Mouse (Mus musculus) forebrain, embryonic 13.5 days (tissue): ENCODE measurements at regions not wholly inside any gene's neighbourhood (a gene's known extent, or its start where the extent isn't known, plus 50 kb on each side); places are given as distances from the start of the nearest gene placed in this dataset.

Experiments
- ATAC-seq: fragments of 200-750 bp; cut with Nextera tagmentation; 2 replicates; pipeline ENCODE4 v1.8.0; 2017
- H3K27ac ChIP-seq: fragments of 300-500 bp; sonication (generic); 2 replicates; pipeline ENCODE4 v1.5.1; 2015; ENCODE audit warnings: inconsistent platforms, mild to moderate bottlenecking, moderate library complexity
- H3K27me3 ChIP-seq: fragments of 300-500 bp; sonication (generic); 2 replicates; pipeline ENCODE4 v1.6.1; 2015; ENCODE audit warnings: mild to moderate bottlenecking, inconsistent platforms
- H3K36me3 ChIP-seq: fragments of 300-500 bp; sonication (generic); 2 replicates; pipeline ENCODE4 v1.6.1; 2015; ENCODE audit warnings: mild to moderate bottlenecking, inconsistent platforms; ENCODE audit not compliant: poor library complexity, severe bottlenecking
- H3K4me1 ChIP-seq: fragments of 300-500 bp; sonication (generic); 2 replicates; pipeline ENCODE4 v1.6.1; 2015; ENCODE audit warnings: inconsistent platforms
- H3K4me2 ChIP-seq: fragments of 300-500 bp; sonication (generic); 2 replicates; pipeline ENCODE4 v1.6.1; 2015; ENCODE audit warnings: inconsistent platforms, mild to moderate bottlenecking, moderate library complexity
- H3K4me3 ChIP-seq: fragments of 300-500 bp; sonication (generic); 2 replicates; pipeline ENCODE4 v1.5.1; 2015; ENCODE audit warnings: mild to moderate bottlenecking, inconsistent platforms
- H3K9ac ChIP-seq: fragments of 300-500 bp; sonication (generic); 2 replicates; pipeline ENCODE4 v1.6.1; 2015; ENCODE audit warnings: mild to moderate bottlenecking, inconsistent platforms
- H3K9me3 ChIP-seq: fragments of 300-500 bp; sonication (generic); replicated peaks from 2 replicates; pipeline ENCODE4 v1.6.1; 2016; ENCODE audit warnings: inconsistent platforms
- WGBS: fragments of 180-500 bp; shearing (Covaris S2); methylation state at CpG from one replicate; pipeline ENCODE4 v1.1.7; 2015; 5-methylcytosine and 5-hydroxymethylcytosine counted together

DNA sequence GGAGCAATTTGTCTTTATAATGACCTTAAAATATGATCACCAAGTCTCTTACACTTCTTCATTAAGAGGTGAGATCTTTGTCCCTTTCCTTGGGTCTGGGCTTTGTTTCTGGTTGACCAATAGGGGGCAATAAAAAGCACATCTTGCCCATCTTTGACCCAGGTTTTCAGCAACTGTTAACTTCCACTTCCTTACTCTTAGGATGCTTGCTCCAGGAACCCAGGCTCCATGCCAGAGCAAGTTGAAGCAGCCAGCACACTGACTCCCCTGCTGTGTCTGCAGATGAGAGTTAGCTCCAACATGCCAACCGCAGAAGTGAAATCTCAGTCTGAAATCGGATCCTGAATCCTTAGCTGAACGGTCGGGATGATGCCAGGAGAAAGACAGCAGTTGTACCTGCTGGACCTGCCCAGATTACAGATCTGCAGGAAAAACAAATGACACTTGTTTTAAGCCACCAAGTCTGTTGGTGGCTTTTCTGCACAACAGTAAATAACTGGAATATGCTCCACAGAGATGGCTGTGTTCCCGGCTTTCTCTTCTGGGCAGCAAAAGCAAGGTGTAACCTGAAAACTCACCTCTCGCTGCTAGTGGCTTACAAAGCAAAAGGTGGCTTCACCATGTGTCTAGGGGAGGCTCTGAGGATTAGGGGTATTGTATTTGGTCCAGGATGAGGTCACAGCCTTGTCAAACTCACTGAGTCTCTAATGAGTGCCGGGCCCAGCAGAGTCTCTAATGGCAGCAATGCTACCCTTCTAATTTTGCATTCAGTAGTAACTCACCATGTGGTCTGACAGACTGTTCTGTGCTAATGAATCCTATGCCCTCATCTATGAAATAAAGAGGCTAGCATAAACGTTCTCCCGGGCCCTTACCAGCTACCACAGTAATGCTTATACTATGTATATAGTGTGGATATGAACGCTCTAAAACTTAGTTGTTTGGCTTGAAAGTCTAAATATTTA is 241.8 kb upstream of the Fbxo33 start:
- H3K9ac ChIP-seq: no peak overlapping the region
- no peaks in the 10 kb centered on the region for H3K9me3 ChIP-seq
- WGBS: 39% methylated on average over 10 of the region's 10 CpGs
- 0 out of 2 replicates have a peak overlapping the region, but pooled peaks have one; percentile 17 for H3K4me2 ChIP-seq
- peak; percentile 91 for ATAC-seq
- H3K27ac ChIP-seq: peak overlapping the region; percentile 68
- H3K27me3 ChIP-seq: no peaks in the 10 kb centered on the region
- H3K4me1 ChIP-seq: peaks cover 12% of the 10 kb centered on the region
- no peaks in the 10 kb centered on the region for H3K36me3 ChIP-seq
- no peak overlapping the region for H3K4me3 ChIP-seq

DNA sequence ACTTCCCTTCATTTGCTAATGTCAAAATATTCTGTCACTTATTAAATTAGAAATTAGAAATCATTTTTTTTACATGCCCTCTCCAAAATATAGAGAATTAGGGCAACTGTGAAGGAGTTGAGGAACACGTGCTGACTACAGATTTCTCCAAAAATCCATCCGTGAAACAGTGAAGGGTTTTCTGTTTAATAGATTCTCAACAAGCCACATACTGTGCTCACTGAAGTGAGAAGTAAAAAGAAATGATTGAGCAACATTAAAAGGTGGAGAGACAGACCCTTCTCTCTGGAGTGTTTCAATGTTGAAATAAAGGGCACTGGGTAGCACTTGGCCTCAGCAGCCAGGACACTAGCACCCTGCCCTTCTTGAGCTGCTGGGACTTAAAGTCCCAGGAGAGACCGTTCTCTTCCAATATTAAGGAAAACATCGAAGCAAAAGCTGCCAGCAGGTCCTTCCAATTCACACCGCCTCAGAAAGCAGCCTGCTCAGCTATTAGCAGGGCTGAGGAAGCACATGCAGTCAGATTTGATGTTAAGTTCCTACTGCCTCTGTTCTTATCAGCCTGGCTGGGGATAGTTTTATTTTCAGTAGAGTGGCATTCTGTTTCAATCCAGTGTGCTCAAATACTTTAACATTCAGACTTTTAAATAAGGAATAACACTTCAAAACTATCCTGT is 236.8 kb upstream of the Fbxo33 start:
- no peak overlapping the region for H3K4me2 ChIP-seq
- no peaks in the 10 kb centered on the region for H3K36me3 ChIP-seq
- 25% methylated on average over 5 of the region's 5 CpGs for WGBS
- peaks cover 8% of the 10 kb centered on the region for H3K4me1 ChIP-seq
- H3K27ac ChIP-seq: no peak overlapping the region
- H3K27me3 ChIP-seq: no peaks in the 10 kb centered on the region
- H3K9ac ChIP-seq: no peak overlapping the region
- no peak for ATAC-seq
- no peaks in the 10 kb centered on the region for H3K9me3 ChIP-seq
- H3K4me3 ChIP-seq: no peak overlapping the region

DNA sequence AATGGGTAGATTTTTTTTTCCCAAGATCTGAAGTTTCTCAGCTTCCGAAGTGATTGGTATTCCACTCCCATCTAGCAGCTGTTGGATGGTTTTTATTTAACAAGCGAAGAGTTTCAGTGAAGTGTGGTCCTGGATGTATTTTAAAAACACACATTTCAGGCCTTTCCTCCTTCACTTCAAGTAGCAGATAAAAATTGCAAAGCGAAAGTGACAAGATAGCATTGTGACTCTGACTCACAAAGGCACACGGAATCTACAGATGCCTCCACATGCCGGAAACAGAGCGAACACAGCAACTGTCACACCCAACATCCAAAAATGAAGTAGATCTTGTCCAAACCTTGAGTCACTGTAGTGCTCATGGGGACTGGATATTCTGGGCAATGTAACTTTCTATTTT is 195.5 kb upstream of the Fbxo33 start:
- no peak overlapping the region for H3K9ac ChIP-seq
- no peak for ATAC-seq

DNA sequence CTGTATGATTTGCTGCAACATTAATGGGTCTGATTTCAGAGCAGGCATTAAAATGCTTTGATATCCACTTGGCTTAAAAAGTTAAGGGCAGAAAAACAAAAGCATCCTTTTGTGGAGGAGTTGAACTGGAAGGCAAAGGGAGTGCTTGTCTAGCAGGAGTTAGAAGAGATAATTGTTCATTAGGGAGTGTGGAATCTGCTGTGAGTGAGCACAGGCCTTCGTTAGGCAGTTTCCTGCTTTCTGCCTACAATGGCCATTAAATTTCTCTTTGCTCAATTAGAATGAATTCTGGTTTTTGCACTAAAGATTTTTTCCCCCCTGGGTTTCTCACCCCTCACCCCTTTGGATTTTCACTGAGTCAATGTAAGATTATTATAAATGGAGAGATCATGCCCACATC is 192.0 kb upstream of the Fbxo33 start:
- H3K9ac ChIP-seq: no peak overlapping the region
- no peaks in the 10 kb centered on the region for H3K27me3 ChIP-seq
- WGBS: 10% methylated on average over 1 of the region's 1 CpGs
- H3K27ac ChIP-seq: no peak overlapping the region
- ATAC-seq: no peak
- no peak overlapping the region for H3K4me2 ChIP-seq
- no peak overlapping the region for H3K4me3 ChIP-seq
- H3K36me3 ChIP-seq: no peaks in the 10 kb centered on the region
- no peaks in the 10 kb centered on the region for H3K9me3 ChIP-seq
- H3K4me1 ChIP-seq: no peaks in the 10 kb centered on the region

More for the DNA sequence above, 195.5 kb upstream of the Fbxo33 start:
- no peaks in the 10 kb centered on the region for H3K4me1 ChIP-seq
- no peaks in the 10 kb centered on the region for H3K27me3 ChIP-seq
- no peaks in the 10 kb centered on the region for H3K36me3 ChIP-seq
- no peak overlapping the region for H3K4me2 ChIP-seq
- H3K9me3 ChIP-seq: no peaks in the 10 kb centered on the region
- WGBS: 90% methylated on average over 6 of the region's 6 CpGs
- H3K4me3 ChIP-seq: no peak overlapping the region
- H3K27ac ChIP-seq: no peak overlapping the region

DNA sequence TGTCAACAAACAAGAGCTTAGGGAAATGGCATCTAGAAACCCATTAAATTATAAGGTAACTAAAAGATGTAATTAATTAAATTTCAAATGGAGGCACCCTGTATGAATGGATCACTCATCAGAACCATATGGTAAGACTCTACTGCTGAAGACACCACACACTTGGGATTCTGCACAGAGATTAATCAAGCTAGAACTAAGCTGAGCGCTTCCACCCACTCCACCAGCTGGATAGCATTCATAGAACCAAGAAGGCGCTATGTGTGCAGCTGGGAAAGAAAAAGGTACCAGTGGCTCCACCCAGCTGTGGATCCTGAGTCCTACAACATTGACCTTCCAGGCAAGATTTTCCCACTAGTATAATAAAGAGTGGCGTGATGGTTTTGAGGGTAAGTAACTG is 171.6 kb upstream of the Fbxo33 start:
- H3K4me1 ChIP-seq: no peaks in the 10 kb centered on the region

DNA sequence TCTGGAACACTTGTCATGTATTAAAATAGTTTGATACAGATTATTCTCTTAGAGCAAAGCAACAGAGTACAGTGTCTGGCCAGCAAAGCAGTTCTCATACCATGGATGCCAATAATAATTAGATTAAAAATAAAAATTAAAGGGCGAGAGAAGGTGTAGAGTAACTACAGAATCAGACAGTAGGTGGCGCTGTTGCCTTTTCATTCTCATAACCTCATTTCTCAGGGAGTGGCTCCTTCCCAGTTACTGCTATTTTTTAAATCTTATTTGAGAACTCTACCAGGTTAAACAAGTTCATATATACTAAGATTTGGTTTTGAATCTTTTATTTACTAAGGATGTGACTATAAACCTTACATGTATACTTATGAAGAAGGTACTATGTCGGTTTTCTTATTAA is 163.3 kb upstream of the Fbxo33 start:
- no peak overlapping the region for H3K4me3 ChIP-seq
- no peaks in the 10 kb centered on the region for H3K27me3 ChIP-seq
- WGBS: 28% methylated on average over 3 of the region's 3 CpGs
- no peak overlapping the region for H3K9ac ChIP-seq
- no peaks in the 10 kb centered on the region for H3K9me3 ChIP-seq
- H3K27ac ChIP-seq: no peak overlapping the region
- no peaks in the 10 kb centered on the region for H3K4me1 ChIP-seq
- no peaks in the 10 kb centered on the region for H3K36me3 ChIP-seq
- H3K4me2 ChIP-seq: no peak overlapping the region
- peak; percentile 58 for ATAC-seq

More for the DNA sequence above, 171.6 kb upstream of the Fbxo33 start:
- Histone ChIP-seq H3K9ac (no peak overlapping the region), H3K27me3 (no peaks in the 10 kb centered on the region), H3K9me3 (no peaks in the 10 kb centered on the region), H3K27ac (no peak overlapping the region), H3K36me3 (no peaks in the 10 kb centered on the region), H3K4me2 (no peak overlapping the region), H3K4me3 (no peak overlapping the region)
- no peak for ATAC-seq
- 94% methylated on average over 3 of the region's 3 CpGs for WGBS

DNA sequence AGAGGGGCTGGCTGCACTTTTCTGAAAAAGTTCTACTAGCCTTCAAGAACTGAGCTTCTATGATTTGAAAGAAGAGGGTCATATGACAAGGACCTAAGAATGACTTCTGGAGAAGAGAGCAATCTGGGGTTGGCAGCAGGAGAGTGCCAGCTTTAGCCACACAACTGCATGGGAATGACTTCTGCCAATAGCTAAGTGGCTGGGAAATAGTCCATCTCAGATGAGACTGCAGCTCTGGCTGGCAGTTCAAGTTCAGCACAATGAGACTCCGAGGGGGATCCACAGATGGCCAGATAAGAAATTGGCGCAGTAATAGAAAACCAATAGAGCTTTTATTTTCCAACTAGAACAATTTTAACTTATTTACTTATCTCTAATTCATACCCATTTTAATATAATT is 122.1 kb upstream of the Fbxo33 start:
- H3K9ac ChIP-seq: no peak overlapping the region
- no peaks in the 10 kb centered on the region for H3K36me3 ChIP-seq
- no peak overlapping the region for H3K27ac ChIP-seq
- H3K27me3 ChIP-seq: no peaks in the 10 kb centered on the region
- no peak overlapping the region for H3K4me3 ChIP-seq
- H3K9me3 ChIP-seq: no peaks in the 10 kb centered on the region
- no peak for ATAC-seq
- no peak overlapping the region for H3K4me2 ChIP-seq
- WGBS: 90% methylated on average over 2 of the region's 2 CpGs
- no peaks in the 10 kb centered on the region for H3K4me1 ChIP-seq

DNA sequence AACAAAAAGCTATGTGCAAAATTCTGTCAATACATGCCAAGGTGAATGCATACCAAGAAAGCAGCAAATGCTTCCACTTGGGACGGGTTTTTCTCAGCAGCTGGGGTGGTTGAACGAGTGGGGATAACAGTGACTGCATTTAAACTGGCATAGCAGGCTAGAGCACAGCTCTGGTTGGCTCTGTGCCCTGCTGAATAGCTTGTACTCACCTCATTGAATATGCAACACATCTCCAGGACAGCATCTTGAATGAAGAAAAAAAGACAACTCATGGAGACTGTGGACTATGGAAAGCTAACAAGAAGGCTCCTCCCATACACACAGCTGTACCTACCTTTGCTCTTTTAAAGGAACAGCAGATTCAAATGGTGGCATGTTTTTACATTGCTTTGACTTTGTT is 111.2 kb upstream of the Fbxo33 start:
- H3K27me3 ChIP-seq: no peaks in the 10 kb centered on the region
- H3K4me1 ChIP-seq: no peaks in the 10 kb centered on the region
- H3K36me3 ChIP-seq: no peaks in the 10 kb centered on the region
- H3K4me3 ChIP-seq: no peak overlapping the region
- H3K27ac ChIP-seq: no peak overlapping the region
- 45% methylated on average over 2 of the region's 2 CpGs for WGBS
- H3K9ac ChIP-seq: no peak overlapping the region
- no peak overlapping the region for H3K4me2 ChIP-seq
- peak; percentile 72; the same call in 1 of the 2 replicates for ATAC-seq
- H3K9me3 ChIP-seq: no peaks in the 10 kb centered on the region

DNA sequence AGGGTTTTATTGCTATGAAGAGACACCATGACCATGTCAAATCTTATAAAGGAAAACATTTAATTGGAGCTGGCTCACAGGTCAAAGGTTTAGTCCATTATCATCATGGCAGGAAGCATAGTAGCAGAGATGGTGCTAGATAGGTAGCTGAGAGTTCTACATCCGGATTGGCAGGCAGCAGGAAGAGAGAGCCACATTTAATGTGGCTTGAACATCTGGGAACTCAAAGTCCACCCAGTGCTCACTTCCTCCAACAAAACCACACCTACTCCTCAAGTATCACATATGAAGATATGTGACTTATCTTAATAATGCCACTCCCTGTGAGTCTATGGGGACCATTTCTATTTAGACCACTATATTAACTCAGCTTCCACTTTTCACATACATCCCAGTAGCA is 93.2 kb upstream of the Fbxo33 start:
- Histone ChIP-seq H3K36me3 (no peaks in the 10 kb centered on the region), H3K9ac (no peak overlapping the region), H3K27ac (no peak overlapping the region), H3K4me1 (no peaks in the 10 kb centered on the region), H3K27me3 (no peaks in the 10 kb centered on the region), H3K4me2 (no peak overlapping the region), H3K4me3 (no peak overlapping the region), H3K9me3 (no peaks in the 10 kb centered on the region)
- WGBS: 80% methylated on average over 1 of the region's 1 CpGs
- no peak for ATAC-seq

DNA sequence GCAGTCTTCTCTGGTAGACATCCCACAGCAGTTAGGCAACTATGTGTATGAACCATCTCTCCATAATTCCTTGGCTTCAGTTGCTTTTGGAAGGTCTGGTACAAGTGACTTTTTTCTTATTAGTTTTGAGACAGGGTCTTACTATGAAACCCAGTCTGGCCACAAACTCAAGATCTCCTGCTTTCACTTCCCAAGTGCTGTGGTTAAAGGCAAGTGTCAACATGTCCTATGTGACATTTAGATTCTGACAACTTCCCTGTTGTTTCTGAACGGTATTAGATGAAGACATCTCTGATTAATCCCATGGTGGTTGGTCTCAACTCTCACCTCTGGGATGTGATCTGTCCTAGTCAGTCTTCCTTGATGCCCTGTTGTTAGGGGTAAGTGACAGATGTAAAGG is 88.4 kb upstream of the Fbxo33 start:
- no peak overlapping the region for H3K4me2 ChIP-seq
- no peaks in the 10 kb centered on the region for H3K27me3 ChIP-seq
- no peaks in the 10 kb centered on the region for H3K9me3 ChIP-seq
- no peaks in the 10 kb centered on the region for H3K36me3 ChIP-seq
- no peak overlapping the region for H3K9ac ChIP-seq
- H3K4me3 ChIP-seq: no peak overlapping the region
- WGBS: 81% methylated on average over 1 of the region's 1 CpGs
- ATAC-seq: no peak
- H3K27ac ChIP-seq: no peak overlapping the region
- H3K4me1 ChIP-seq: no peaks in the 10 kb centered on the region

DNA sequence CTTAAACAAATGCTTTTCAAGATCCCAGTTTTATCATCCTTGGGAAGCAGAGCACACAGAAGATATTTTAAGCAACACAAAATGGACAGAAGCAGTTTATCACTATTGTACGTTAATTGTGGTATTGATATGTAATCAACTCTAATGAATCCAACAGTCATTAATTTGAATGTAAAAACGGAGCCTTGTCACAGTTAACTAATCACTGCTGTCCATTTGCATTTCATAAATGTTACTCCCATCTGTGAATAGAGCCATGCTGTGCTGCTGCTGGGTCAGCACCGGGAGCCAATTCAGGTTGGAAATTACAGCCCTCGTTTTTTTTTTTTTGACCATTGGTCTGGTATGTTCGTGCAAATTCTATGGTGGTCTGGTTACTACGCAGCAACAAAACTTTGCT is 85.0 kb upstream of the Fbxo33 start:
- WGBS: 40% methylated on average over 6 of the region's 6 CpGs

More for the DNA sequence above, 85.0 kb upstream of the Fbxo33 start:
- ATAC-seq: no peak
- Histone ChIP-seq H3K4me1 (no peaks in the 10 kb centered on the region), H3K9me3 (no peaks in the 10 kb centered on the region), H3K27ac (no peak overlapping the region), H3K4me3 (no peak overlapping the region), H3K36me3 (no peaks in the 10 kb centered on the region), H3K9ac (no peak overlapping the region), H3K4me2 (no peak overlapping the region), H3K27me3 (no peaks in the 10 kb centered on the region)
